Mouse (Mus musculus) small intestine, adult 2 months (tissue): ENCODE data around the gene Armcx4.

Experiments
- CTCF ChIP-seq: fragments of 200-500 bp; IDR thresholded peaks from 2 replicates; pipeline ENCODE4 v1.5.1; 2012; ENCODE audit warnings: low read depth, mild to moderate bottlenecking, control low read depth, inconsistent platforms, low read length, moderate library complexity, mixed read lengths; ENCODE audit not compliant: insufficient replicate concordance, insufficient read length; ENCODE audit errors: extremely low read depth
- POLR2A ChIP-seq: fragments of 200-500 bp; IDR thresholded peaks from 2 replicates; pipeline ENCODE4 v1.6.1; 2012; ENCODE audit warnings: low read depth, mild to moderate bottlenecking, control low read depth, inconsistent platforms, low read length, moderate library complexity

GRCm38 (mm10) chrX:134741862-134742261 is 55.5 kb downstream of the Armcx4 start:
- no peak for TF ChIP-seq POLR2A
- TF ChIP-seq CTCF: no peak
